Mouse (Mus musculus): ENCODE measurements around the gene Kcng1.

Gene Kcng1

GRCm38 (mm10) chr2:168281582-168281981, at the start of gene Kcng1:
Gene Kcng1 (minus strand): TSS chr2:168281736.
- DNase-seq: no peak

GRCm38 (mm10) chr2:168330421-168331070, 49.0 kb upstream of the Kcng1 start:
- no peak for DNase-seq

GRCm38 (mm10) chr2:168321716-168322374, 40.3 kb upstream of the Kcng1 start:
- no peak for DNase-seq

GRCm38 (mm10) chr2:168320388-168321182, 39.0 kb upstream of the Kcng1 start:
- DNase-seq: peak; percentile 52

- no peak for DNase-seq
Observed at GRCm38 (mm10) chr2:168314646-168315446, 33.3 kb upstream of the Kcng1 start.

- DNase-seq: no peak
Observed at GRCm38 (mm10) chr2:168312504-168312903, 31.0 kb upstream of the Kcng1 start.

- no peak for DNase-seq
Observed at GRCm38 (mm10) chr2:168311006-168311405, 29.5 kb upstream of the Kcng1 start.

GRCm38 (mm10) chr2:168308916-168309315, 27.4 kb upstream of the Kcng1 start:
- no peak for DNase-seq

- DNase-seq: no peak
Observed at GRCm38 (mm10) chr2:168299650-168300049, 18.1 kb upstream of the Kcng1 start.

GRCm38 (mm10) chr2:168296530-168296929, 15.0 kb upstream of the Kcng1 start:
- no peak for DNase-seq

- no peak for DNase-seq
Observed at GRCm38 (mm10) chr2:168292521-168292920, 11.0 kb upstream of the Kcng1 start.

GRCm38 (mm10) chr2:168292041-168292440, 10.5 kb upstream of the Kcng1 start:
- peak; percentile 34 for DNase-seq

- DNase-seq: no peak
Observed at GRCm38 (mm10) chr2:168289851-168290250, 8.3 kb upstream of the Kcng1 start.

- DNase-seq: no peak
Observed at GRCm38 (mm10) chr2:168289016-168289415, 7.5 kb upstream of the Kcng1 start.

GRCm38 (mm10) chr2:168286987-168287386, 5.5 kb upstream of the Kcng1 start:
- DNase-seq: no peak

GRCm38 (mm10) chr2:168285143-168285542, 3.6 kb upstream of the Kcng1 start:
- DNase-seq: peak; percentile 76

GRCm38 (mm10) chr2:168280729-168281581, 581 bp downstream of the Kcng1 start:
- DNase-seq: peak; percentile 28

GRCm38 (mm10) chr2:168274374-168274935, 7.1 kb downstream of the Kcng1 start:
- peak; percentile 83 for DNase-seq

- no peak for DNase-seq
Observed at GRCm38 (mm10) chr2:168273387-168273786, 8.1 kb downstream of the Kcng1 start.

GRCm38 (mm10) chr2:168268033-168268432, 13.5 kb downstream of the Kcng1 start:
- DNase-seq: peak; percentile 35

- DNase-seq: no peak
Observed at GRCm38 (mm10) chr2:168260900-168261299, 20.6 kb downstream of the Kcng1 start.

- DNase-seq: no peak
Observed at GRCm38 (mm10) chr2:168260124-168260523, 21.4 kb downstream of the Kcng1 start.

All from lung, postnatal 10 days (tissue).